Mouse (Mus musculus) left cerebral cortex, adult 11 months (tissue): Measurements from ENCODE around the gene Psmg3.

Experiments
- DNase-seq: peaks from one replicate; pipeline ENCODE4 v3.0.0; 2022; ENCODE audit warnings: low spot score

The Psmg3 gene

GRCm38 (mm10) chr5:139794137-139794536 lies 32.5 kb downstream of the Psmg3 start:
- DNase-seq: no peak

GRCm38 (mm10) chr5:139793338-139794089 lies 33.2 kb downstream of the Psmg3 start:
- no peak for DNase-seq

- DNase-seq: no peak
Observed at GRCm38 (mm10) chr5:139792966-139793337, 33.7 kb downstream of the Psmg3 start.

GRCm38 (mm10) chr5:139792159-139792775 lies 34.4 kb downstream of the Psmg3 start:
- DNase-seq: no peak

GRCm38 (mm10) chr5:139791227-139792158 lies 35.2 kb downstream of the Psmg3 start, which contains the start of gene Mafk:
TSS of gene Mafk (plus strand) at chr5:139791513.
- DNase-seq: peak; percentile 91

GRCm38 (mm10) chr5:139789466-139789865 lies 37.2 kb downstream of the Psmg3 start:
- DNase-seq: no peak

- DNase-seq: no peak
Observed at GRCm38 (mm10) chr5:139781406-139781805, 45.3 kb downstream of the Psmg3 start.

- DNase-seq: no peak
Observed at GRCm38 (mm10) chr5:139776966-139777365, 49.7 kb downstream of the Psmg3 start.

- DNase-seq: peak; percentile 96
Observed at GRCm38 (mm10) chr5:139775216-139775926, 51.3 kb downstream of the Psmg3 start, which contains the start of gene Ints1. TSS of gene Ints1 (minus strand) at chr5:139775674.
